8 mouse cellular contexts compared by ENCODE assay signal in the genomic region with DNA sequence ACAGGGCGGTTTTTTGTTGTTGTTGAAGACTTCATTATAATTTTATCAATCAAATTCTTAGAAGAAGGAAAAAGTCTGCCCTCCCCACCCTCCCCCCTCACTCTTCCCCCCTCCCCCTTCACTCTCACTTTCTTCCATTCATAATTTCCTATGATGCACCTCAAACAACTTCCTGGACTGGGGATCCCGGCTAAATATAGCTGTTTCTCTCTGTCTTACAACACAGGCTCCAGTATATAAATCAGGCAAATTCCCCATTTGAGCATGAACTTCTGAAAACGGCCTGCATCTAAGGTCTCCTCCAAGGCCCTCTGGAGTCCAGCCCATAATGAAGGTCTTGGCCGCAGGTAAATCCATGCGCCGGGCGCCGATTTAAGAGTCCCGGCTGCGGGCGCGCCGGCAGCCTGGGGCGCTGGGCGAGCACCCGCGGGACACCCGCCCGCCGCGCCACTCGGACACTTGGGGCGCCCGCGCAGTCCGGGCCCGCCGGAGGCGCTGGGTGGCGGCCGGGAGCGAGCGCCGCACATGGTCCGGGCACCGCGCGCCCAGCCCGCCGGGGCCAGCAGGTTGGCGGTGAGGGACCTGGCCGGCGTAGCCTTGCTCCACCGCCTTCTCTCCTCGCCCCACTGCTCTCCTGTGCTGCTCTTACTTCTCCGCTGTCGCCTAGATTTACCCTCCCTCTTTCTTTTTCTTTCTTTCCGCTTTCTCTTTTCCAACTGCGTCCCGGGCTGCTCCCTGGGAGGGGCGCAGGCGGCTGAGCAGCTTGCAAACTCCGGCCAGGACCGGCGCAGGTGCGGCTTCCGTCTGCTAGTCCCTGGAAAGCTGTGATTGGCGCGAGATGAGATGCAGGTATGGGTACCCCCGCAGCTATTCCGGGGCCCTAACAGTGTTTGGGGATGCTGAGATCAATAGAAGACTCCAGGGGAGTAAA. TPM values are rescaled to one million over a fixed set of nuclear protein-coding genes. Genes with fewer than 3 reads are reported as not detected.
DNase-seq lines count a peak whose midpoint lies in the region; ATAC-seq and TF ChIP-seq lines count a peak whose summit lies in the region.

No protein-coding gene starts in this region.

- no peaks in the 10 kb centered on the region for H3K36me3 ChIP-seq in heart, embryonic 10.5 days
- H3K36me3 ChIP-seq in stomach, embryonic 16.5 days (ENCODE audit: control insufficient read depth, insufficient read depth, low read length): no peaks in the 10 kb centered on the region

- H3K9ac ChIP-seq in stomach, embryonic 16.5 days (ENCODE audit: low read length): peak overlapping the region; percentile 73

- no peak overlapping the region for H3K27ac ChIP-seq in bone marrow, adult 2 months (ENCODE audit: control insufficient read depth, insufficient read depth, low read depth, low read length, poor library complexity)
- H3K27ac ChIP-seq in heart, embryonic 10.5 days: peak overlapping the region; percentile 74
- peak overlapping the region; percentile 47; the same call in 1 of the 2 replicates for H3K27ac ChIP-seq in stomach, embryonic 16.5 days (ENCODE audit: low read length)

- H3K4me3 ChIP-seq in bone marrow, adult 2 months (replicated peaks; ENCODE audit: control insufficient read depth, low read depth, low read length): peak overlapping the region; percentile 54
- peak overlapping the region; percentile 63 for H3K4me3 ChIP-seq in heart, embryonic 10.5 days
- peak overlapping the region; percentile 52 for H3K4me3 ChIP-seq in stomach, embryonic 16.5 days (replicated peaks; ENCODE audit: low read length)

- under 1% methylated on average over 61 of the region's 61 CpGs for WGBS in bone marrow, adult 2 months
- under 1% methylated on average over 61 of the region's 61 CpGs for WGBS in heart, embryonic 10.5 days
- WGBS in stomach, embryonic 16.5 days: under 1% methylated on average over 61 of the region's 61 CpGs

- H3K27me3 ChIP-seq in heart, embryonic 10.5 days (ENCODE audit: insufficient read depth, poor library complexity, severe bottlenecking): peaks cover 88% of the 10 kb centered on the region
- peaks cover 5% of the 10 kb centered on the region; the same call in 1 of the 2 replicates for H3K27me3 ChIP-seq in stomach, embryonic 16.5 days (ENCODE audit: control insufficient read depth, insufficient read depth, low read length)

- H3K4me2 ChIP-seq in stomach, embryonic 16.5 days (ENCODE audit: low read depth, low read length): peak overlapping the region; percentile 83

- no peak for TF ChIP-seq CTCF in bone marrow, adult 2 months (IDR thresholded peaks at IDR 0.05; ENCODE audit: control insufficient read depth, insufficient read depth, low read length)

- no peaks in the 10 kb centered on the region for H3K9me3 ChIP-seq in heart, embryonic 10.5 days
- H3K9me3 ChIP-seq in stomach, embryonic 16.5 days (replicated peaks; ENCODE audit: control insufficient read depth, low read length): no peaks in the 10 kb centered on the region

- no peaks in the 10 kb centered on the region; the same call in 1 of the 2 replicates for H3K4me1 ChIP-seq in bone marrow, adult 2 months (ENCODE audit: control insufficient read depth, insufficient read depth, low read length)
- H3K4me1 ChIP-seq in heart, embryonic 10.5 days: peaks cover 54% of the 10 kb centered on the region
- H3K4me1 ChIP-seq in stomach, embryonic 16.5 days (ENCODE audit: control insufficient read depth, insufficient read depth, low read length): peaks cover 51% of the 10 kb centered on the region

- peak; percentile 73 for ATAC-seq in stomach, embryonic 16.5 days (ENCODE audit: insufficient read depth, low FRiP score)

- DNase-seq in layer of hippocampus, postnatal 10 days (ENCODE audit: low spot score in 2 of 2): peak; percentile 20 to 53
- no peak for DNase-seq in layer of hippocampus, postnatal 36 days
- no peak for DNase-seq in heart, embryonic 10.5 days (ENCODE audit: low spot score)
- peak; percentile 47 for DNase-seq in kidney, adult 9 months
- peak; percentile 52 for DNase-seq in lung, postnatal 25 days (ENCODE audit: low spot score)
- no peak for DNase-seq in right cerebral cortex, postnatal 36 days (ENCODE audit: low spot score in 2 of 2)

- TF ChIP-seq POLR2A in bone marrow, adult 2 months (IDR thresholded peaks at IDR 0.05; ENCODE audit: borderline replicate concordance, control insufficient read depth, low read depth, low read length): no peak

RNA-seq across cellular contexts. Expression of gene Lif, which starts 9.2 kb away (rescaled TPM):
- under 1 TPM; 0.59 to 0.71 TPM for total RNA-seq in layer of hippocampus, postnatal 10 days (2021)
- total RNA-seq in layer of hippocampus, postnatal 36 days (2021): 1 to 10 TPM; 1.4 to 1.7 TPM
- polyA plus RNA-seq in bone marrow, adult 2 months (2011; ENCODE audit: insufficient read depth, insufficient read length, low replicate concordance, missing spikeins): 0.70 TPM in 1 of 2 replicates, not detected in the other
- polyA plus RNA-seq in heart, embryonic 10.5 days (2016; fragmentation: Nextera tagmentation; extraction: Ambion mirVana): 0.11 and 0.21 TPM in 2 replicates
- polyA plus RNA-seq in stomach, embryonic 16.5 days (2015; fragmentation: Nextera tagmentation; extraction: Ambion mirVana): 1.0 and 1.1 TPM in 2 replicates

RNA-seq across cellular contexts. Expression of gene Osm, which starts 30.3 kb away (rescaled TPM):
- not detected for total RNA-seq in layer of hippocampus, postnatal 10 days (2021)
- total RNA-seq in layer of hippocampus, postnatal 36 days (2021): not detected
- polyA plus RNA-seq in bone marrow, adult 2 months (2011; ENCODE audit: insufficient read depth, insufficient read length, low replicate concordance, missing spikeins): 2.2 and 5.1 TPM in 2 replicates
- polyA plus RNA-seq in heart, embryonic 10.5 days (2016; fragmentation: Nextera tagmentation; extraction: Ambion mirVana): 0.05 and 0.06 TPM in 2 replicates
- 0.14 and 0.32 TPM in 2 replicates for polyA plus RNA-seq in stomach, embryonic 16.5 days (2015; fragmentation: Nextera tagmentation; extraction: Ambion mirVana)

RNA-seq across cellular contexts. Expression of gene Castor1, which starts 48.5 kb away (rescaled TPM):
- 1 to 10 TPM; 4.0 to 5.5 TPM for total RNA-seq in layer of hippocampus, postnatal 10 days (2021)
- total RNA-seq in layer of hippocampus, postnatal 36 days (2021): 1 to 10 TPM; 2.9 to 4.8 TPM
- polyA plus RNA-seq in bone marrow, adult 2 months (2011; ENCODE audit: insufficient read depth, insufficient read length, low replicate concordance, missing spikeins): 2.6 TPM in 1 of 2 replicates, not detected in the other
- 1.5 and 1.7 TPM in 2 replicates for polyA plus RNA-seq in heart, embryonic 10.5 days (2016; fragmentation: Nextera tagmentation; extraction: Ambion mirVana)
- 6.0 and 8.7 TPM in 2 replicates for polyA plus RNA-seq in stomach, embryonic 16.5 days (2015; fragmentation: Nextera tagmentation; extraction: Ambion mirVana)

Comparison
In these comparisons a context has a peak if more than half of its experiments do, and no peak if none do; other contexts are left out.
1. DNase-seq: peak in layer of hippocampus, postnatal 10 days (2 of 2), kidney, adult 9 months (single experiment) and lung, postnatal 25 days (single experiment); none in layer of hippocampus, postnatal 36 days (0 of 2), heart, embryonic 10.5 days (single experiment) and right cerebral cortex, postnatal 36 days (0 of 2).
2. Peak in every context shown above with its lines, with median percentiles within 50 percentile points of each other: H3K4me3 ChIP-seq.